Mouse (Mus musculus) olfactory bulb, adult 2 months (tissue): ENCODE measurements at regions not wholly inside any gene's neighbourhood (a gene's known extent, or its start where the extent isn't known, plus 50 kb on each side); places are given as distances from the start of the nearest gene placed in this dataset.

ENCODE experiments used
- H3K27ac ChIP-seq: fragments of 200-500 bp; 2 replicates; pipeline ENCODE4 v1.5.1; 2012; ENCODE audit warnings: low read depth, low read length; ENCODE audit not compliant: insufficient read depth
- H3K4me1 ChIP-seq: fragments of 200-500 bp; 2 replicates; pipeline ENCODE4 v1.6.1; 2012; ENCODE audit warnings: low read length; ENCODE audit not compliant: control insufficient read depth, insufficient read depth
- H3K4me3 ChIP-seq: fragments of 200-500 bp; 2 replicates; pipeline ENCODE4 v1.5.1; 2012; ENCODE audit warnings: mild to moderate bottlenecking, low read depth, low read length, moderate library complexity; ENCODE audit not compliant: insufficient read depth
- CTCF ChIP-seq: fragments of 200-500 bp; IDR thresholded peaks from 2 replicates; pipeline ENCODE4 v1.5.1; 2012; ENCODE audit warnings: low read depth, mild to moderate bottlenecking, low read length, moderate library complexity; ENCODE audit not compliant: insufficient read depth
- POLR2A ChIP-seq: fragments of 200-500 bp; IDR thresholded peaks from 2 replicates; pipeline ENCODE4 v1.6.1; 2012; ENCODE audit warnings: mild to moderate bottlenecking, low read depth, low read length, moderate library complexity; ENCODE audit not compliant: insufficient read depth
- WGBS: fragments of 180-500 bp; shearing (Covaris S2); methylation state at CpG from one replicate; pipeline ENCODE4 v1.1.7; 2018; 5-methylcytosine and 5-hydroxymethylcytosine counted together

DNA sequence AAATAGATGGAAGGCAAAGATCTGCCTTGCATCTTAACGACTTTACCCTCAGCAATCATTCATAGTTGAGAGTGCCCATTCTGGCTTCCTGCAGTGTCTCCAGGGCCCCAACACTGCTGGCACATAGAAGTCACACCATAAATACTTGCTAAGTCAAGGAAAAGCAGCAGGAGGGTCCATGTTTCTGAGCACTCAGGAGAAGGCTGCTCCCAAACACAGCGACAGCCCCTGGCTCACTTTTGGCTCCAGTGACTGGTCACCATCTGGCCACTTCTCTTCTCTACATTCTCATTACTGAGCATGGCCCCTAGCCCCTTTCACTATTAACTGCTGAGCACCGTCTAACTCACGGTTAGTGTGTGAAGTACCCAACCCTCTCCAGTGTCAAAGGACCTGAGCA, 265.3 kb upstream of the Gm6657 start:
- Histone ChIP-seq H3K27ac (no peak overlapping the region), H3K4me3 (no peak overlapping the region), H3K4me1 (no peaks in the 10 kb centered on the region)
- TF ChIP-seq POLR2A (no peak), CTCF (no peak)
- 74% methylated on average over 4 of the region's 4 CpGs for WGBS

DNA sequence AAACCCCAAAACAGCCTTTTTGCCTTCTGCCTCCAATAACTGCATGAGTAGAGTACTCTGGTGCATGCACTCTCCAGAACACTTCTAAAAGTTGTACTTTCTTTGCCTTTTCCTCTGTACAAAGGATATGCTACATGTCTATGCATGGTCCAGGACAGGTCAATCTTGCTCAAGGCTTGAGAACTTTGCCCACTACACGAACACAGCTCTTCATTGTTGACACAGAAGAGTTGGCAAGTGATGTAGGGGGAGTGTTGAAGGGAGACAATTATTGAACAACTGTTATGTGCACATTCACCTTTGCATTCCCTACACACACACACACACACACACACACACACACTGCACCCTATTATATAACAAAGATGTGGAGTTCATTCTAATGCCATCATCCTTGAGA, 264.5 kb upstream of the Gm6657 start:
- Histone ChIP-seq H3K4me3 (no peak overlapping the region), H3K4me1 (no peaks in the 10 kb centered on the region), H3K27ac (no peak overlapping the region)
- no peak for TF ChIP-seq CTCF
- WGBS: 86% methylated on average over 1 of the region's 1 CpGs

DNA sequence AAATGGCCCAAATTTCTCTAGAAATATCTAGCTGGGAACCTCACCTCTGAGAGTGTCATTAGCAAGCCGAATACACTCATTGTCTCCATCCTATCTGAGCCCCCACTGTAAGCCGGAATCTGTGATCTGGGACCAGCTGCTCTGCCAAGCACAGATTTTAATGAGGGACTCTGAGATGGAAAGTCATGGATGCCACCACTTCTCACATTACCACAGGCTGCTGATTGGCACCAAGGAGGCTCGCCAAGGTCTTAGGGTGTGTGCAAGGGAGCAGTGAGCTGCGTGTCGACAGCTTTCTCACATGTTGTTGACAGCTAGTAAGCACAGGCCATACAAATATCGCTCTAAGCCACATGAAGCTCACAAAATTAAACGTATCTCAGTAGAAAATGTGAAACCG, 250.1 kb upstream of the Gm6657 start:
- H3K4me1 ChIP-seq: no peaks in the 10 kb centered on the region
- TF ChIP-seq POLR2A (no peak), CTCF (no peak)
- WGBS: 47% methylated on average over 8 of the region's 8 CpGs

DNA sequence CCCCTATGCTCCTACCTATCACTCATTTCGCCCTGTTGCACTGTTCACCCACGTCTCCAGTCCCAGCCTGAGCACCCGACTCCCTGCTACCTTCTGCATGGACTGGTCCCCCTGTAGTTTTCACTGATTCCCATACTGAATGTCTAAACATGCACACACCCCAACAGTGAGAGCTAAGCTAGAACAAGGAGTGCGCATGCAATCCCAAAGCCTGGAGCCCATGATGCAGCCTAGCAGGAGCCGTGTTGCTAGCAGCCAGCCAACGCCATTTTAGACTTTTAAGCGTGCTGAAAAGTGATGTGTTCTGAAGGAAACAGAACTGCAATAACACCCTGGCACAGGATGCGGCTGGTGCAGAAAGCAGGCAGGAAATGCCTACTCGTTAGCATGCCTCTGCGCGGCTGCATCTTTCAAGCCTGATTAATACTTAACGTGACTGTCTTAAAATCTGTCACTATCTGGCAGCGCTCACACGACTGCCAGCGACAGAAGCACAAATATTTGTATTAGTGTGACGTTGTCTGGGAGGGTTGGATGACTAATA, 244.5 kb upstream of the Gm6657 start:
- WGBS: 13% methylated on average over 16 of the region's 16 CpGs
- TF ChIP-seq CTCF (no peak), POLR2A (no peak)
- H3K4me3 ChIP-seq: peak overlapping the region; percentile 28
- no peak overlapping the region for H3K27ac ChIP-seq
- peaks cover 5% of the 10 kb centered on the region for H3K4me1 ChIP-seq

More for the DNA sequence above, 250.1 kb upstream of the Gm6657 start:
- Histone ChIP-seq H3K27ac (no peak overlapping the region; the same call in 1 of the 2 replicates), H3K4me3 (no peak overlapping the region)

DNA sequence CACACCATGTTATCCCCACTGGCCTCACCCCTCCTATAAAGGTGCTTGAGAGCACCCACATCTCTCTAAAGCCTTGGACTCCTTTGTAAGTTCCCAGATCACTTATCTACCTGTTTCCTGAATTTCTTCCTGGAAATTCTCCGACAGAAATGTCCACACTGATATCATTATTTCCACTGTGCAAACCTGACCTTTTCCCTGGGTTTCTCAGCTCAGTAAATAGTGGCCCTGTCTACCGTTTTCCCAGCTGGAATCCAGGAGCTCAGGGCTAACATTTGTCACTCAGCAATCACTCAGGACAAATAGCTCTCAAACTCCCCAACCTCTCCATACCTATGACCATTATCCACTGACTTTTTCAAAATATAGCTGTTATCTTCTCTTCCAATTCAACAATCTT, 241.6 kb upstream of the Gm6657 start:
- Histone ChIP-seq H3K4me1 (peaks cover 5% of the 10 kb centered on the region), H3K27ac (no peak overlapping the region), H3K4me3 (no peak overlapping the region)
- 78% methylated on average over 2 of the region's 2 CpGs for WGBS
- TF ChIP-seq POLR2A (no peak), CTCF (no peak)

DNA sequence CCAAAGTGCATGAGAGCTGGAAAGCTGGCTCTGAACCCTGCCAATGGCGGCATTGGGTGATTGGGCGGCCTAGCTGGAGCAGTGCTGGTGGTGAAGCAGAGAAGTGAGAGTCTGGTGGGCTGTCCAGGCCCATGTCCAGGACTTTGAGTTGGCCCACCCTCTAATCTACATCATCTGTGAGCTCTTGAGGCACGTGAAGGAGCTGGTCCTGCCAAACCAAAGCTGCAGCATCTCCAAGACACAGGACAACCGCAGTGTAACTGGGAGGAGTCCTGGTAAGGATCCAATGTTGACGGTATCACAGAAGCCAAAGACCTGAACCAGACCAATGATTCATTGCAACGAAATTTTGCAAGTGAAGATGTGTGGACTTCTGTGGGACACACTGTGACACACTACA, 231.4 kb upstream of the Gm6657 start:
- 77% methylated on average over 6 of the region's 6 CpGs for WGBS
- TF ChIP-seq POLR2A (no peak), CTCF (no peak)
- Histone ChIP-seq H3K27ac (no peak overlapping the region), H3K4me3 (no peak overlapping the region), H3K4me1 (no peaks in the 10 kb centered on the region)

DNA sequence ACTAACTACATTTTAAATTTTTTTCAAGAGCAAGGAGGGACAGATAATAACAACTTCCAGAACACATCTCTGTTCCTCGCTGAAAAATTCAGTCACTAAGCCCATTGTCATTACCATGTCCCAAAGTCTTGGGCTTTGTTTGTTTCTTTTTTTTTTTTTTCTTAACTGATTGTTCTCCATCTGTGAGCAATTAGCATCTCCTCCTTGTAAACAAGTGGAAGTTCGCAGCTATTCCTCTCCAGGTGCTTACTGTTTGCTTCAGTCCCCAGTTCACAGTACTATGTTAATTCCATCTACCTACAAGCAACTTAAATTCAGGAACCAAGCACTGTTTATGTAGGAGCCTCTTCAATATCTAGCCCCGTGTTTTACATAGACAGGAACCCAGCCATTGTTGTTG, 225.5 kb upstream of the Gm6657 start:
- WGBS: 66% methylated on average over 3 of the region's 3 CpGs
- no peak overlapping the region for H3K27ac ChIP-seq
- no peaks in the 10 kb centered on the region for H3K4me1 ChIP-seq
- H3K4me3 ChIP-seq: no peak overlapping the region
- TF ChIP-seq CTCF (no peak), POLR2A (no peak)

DNA sequence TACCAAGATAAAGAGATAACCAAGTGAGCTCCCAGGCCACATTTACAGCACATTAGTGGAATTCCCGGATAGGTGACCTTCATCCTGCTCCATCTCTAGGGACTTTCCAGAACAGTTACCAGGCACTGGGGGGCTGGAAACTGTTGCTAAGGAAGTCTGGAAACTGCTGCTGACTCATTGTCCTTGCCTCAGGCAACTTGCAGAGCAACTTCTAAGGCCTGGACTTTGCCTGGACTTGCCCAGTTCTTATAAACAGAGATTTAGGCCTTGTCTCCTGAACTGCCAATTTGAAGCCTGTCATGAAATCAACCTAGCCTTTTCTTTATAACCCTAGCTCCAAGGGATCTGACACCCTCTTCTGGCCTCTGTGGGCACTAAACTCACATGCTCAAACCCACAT, 224.0 kb upstream of the Gm6657 start:
- TF ChIP-seq POLR2A (no peak), CTCF (no peak)
- H3K4me3 ChIP-seq: no peak overlapping the region
- WGBS: 78% methylated on average over 1 of the region's 1 CpGs
- H3K4me1 ChIP-seq: no peaks in the 10 kb centered on the region
- H3K27ac ChIP-seq: no peak overlapping the region

DNA sequence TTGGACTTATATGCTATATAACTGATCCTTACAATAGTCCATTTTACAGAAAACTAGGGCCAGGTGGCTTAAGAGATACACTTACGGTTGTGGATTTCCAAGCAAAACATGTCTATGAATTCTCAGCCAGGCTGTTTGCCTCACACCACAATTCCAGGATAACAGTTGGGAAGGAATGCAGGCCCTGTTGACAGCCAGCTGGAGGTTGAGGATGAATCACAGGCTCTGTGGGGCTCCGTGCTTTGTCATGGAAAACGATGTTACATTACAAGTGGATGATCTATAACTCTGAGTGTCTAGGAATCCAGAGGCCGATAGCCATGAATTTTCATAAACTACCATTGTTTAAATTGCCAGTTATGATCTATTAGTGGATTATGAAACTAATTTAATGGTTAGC, 221.9 kb upstream of the Gm6657 start:
- no peak overlapping the region for H3K27ac ChIP-seq
- 39% methylated on average over 4 of the region's 4 CpGs for WGBS
- H3K4me3 ChIP-seq: no peak overlapping the region
- TF ChIP-seq POLR2A (no peak), CTCF (no peak)
- H3K4me1 ChIP-seq: no peaks in the 10 kb centered on the region

DNA sequence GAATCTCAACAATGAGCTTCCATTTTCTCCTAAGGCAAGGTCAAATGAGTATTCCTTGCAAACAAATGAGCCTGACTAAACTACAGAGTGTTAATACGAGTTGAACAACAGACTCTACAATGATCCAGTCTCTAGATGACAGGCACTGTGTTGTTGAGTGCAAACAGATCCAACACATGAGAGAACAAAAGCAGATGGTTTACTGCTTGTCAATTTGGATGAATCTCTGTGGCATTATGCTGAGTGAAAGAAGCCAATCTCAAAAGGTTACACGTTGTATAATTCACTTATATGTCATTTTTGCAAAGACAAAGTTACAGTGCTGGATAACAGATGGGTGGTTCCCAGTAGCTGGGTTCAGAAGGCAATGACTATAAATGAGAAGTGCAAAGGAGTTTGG, 217.1 kb upstream of the Gm6657 start:
- Histone ChIP-seq H3K4me1 (no peaks in the 10 kb centered on the region), H3K27ac (no peak overlapping the region), H3K4me3 (no peak overlapping the region)
- no peak for TF ChIP-seq POLR2A
- no peak for TF ChIP-seq CTCF
- WGBS: 71% methylated on average over 2 of the region's 2 CpGs
